Mouse (Mus musculus) G1E (cell line): ENCODE measurements around the gene Csn1s2a.

Source experiments
- CTCF ChIP-seq: IDR thresholded peaks from 2 replicates; pipeline ENCODE4 v1.5.1; 2012; ENCODE audit warnings: low read depth, low read length, inconsistent platforms, mixed read lengths
- GATA2 ChIP-seq: IDR thresholded peaks from 2 replicates; pipeline ENCODE4 v1.6.1; 2012; ENCODE audit warnings: low read depth, low read length, inconsistent platforms, borderline replicate concordance
- TAL1 ChIP-seq: conservative IDR thresholded peaks from 2 replicates; pipeline ENCODE4 v1.6.1; 2012; ENCODE audit warnings: low read depth, low read length, inconsistent platforms, mixed read lengths

DNA sequence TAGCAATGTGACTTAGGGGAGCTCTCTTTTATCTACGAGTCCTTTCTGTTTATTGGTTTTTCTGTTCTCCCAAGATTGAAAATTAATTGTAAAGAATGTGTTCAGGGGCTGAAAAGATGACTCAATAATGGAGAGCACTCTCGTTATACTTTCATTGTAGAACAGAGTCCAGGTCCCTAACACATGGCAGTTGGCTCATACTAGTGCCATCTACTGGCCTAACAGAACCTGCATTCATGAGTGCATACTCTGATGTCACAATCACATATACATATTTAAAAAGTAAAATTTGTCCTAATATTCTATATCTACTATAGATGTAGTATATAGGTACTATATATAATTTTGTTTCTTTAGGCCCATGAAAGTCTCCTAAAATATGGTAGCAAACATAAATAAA, 34.9 kb downstream of the Csn1s2a start:
- no peak for TF ChIP-seq CTCF
- TF ChIP-seq TAL1: no peak
- TF ChIP-seq GATA2: no peak
